In genomic region chr14:121876860-121877259, GRCm38 (mm10) we compare ENCODE assay signal across 16 mouse cellular contexts. TPM values are rescaled to one million over a fixed set of nuclear protein-coding genes. Genes with fewer than 3 reads are reported as not detected.
"Had no signal": no experiment of that assay in that cellular context is flagged by ENCODE, and none has a peak within 500 bp of the region (broad histone marks: within the 10 kb centered on the region; RNA-seq: fewer than 3 reads in every experiment).

No protein-coding gene starts in this region.

- H3K9ac ChIP-seq: neural tube, embryonic 12.5 days; stomach, embryonic 15.5 days had no signal

- H3K9me3 ChIP-seq: neural tube, embryonic 12.5 days; neural tube, embryonic 13.5 days; neural tube, embryonic 15.5 days; stomach, embryonic 15.5 days had no signal

- H3K27ac ChIP-seq: neural tube, embryonic 12.5 days; neural tube, embryonic 13.5 days; neural tube, embryonic 15.5 days; stomach, postnatal 0 days had no signal

- H3K4me3 ChIP-seq: neural tube, embryonic 12.5 days had no signal

- DNase-seq: retina, postnatal 1 day; right cerebral cortex, adult 18-20 months; right cerebral cortex, postnatal 14 days; right cerebral cortex, postnatal 25 days; right cerebral cortex, postnatal 4 days; spleen, adult 18-20 months; thymus, adult 18-20 months; thymus, adult 2 months; thymus, postnatal 14 days; thymus, postnatal 25 days; thymus, postnatal 4 days had no signal

- H3K27me3 ChIP-seq: neural tube, embryonic 12.5 days; stomach, embryonic 15.5 days had no signal

- H3K36me3 ChIP-seq: neural tube, embryonic 12.5 days; neural tube, embryonic 13.5 days; neural tube, embryonic 15.5 days; stomach, embryonic 15.5 days had no signal

RNA-seq across cellular contexts. Expression of gene Gpr18, which starts 38.7 kb away (rescaled TPM):
- polyA plus RNA-seq: neural tube, embryonic 15.5 days had no signal
